Mouse (Mus musculus): ENCODE results near the gene Clybl.

DNA sequence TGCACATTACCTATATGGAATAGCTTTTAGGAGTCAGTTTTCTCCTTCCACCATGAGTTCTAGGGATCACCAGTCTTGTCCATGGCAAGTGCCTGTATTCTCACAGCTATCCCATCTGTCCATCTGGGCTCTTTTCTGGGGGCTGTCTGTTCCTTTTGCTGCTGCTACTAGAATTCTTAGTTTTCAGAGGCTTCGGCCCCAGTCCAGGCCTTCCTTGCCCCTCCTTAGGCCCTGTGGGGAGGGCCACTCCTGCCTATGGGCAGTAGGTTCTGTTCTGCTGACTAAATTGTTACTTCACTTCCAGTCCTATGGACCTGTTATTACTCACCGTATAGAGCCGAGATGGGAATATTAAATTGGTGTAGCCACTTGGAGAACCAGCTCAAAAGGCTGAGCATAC, 182.5 kb downstream of the Clybl start:
- no peak for TF ChIP-seq CTCF (IDR thresholded peaks at IDR 0.05; ENCODE audit: borderline replicate concordance, insufficient read depth, low read depth, low read length)
- no peak for TF ChIP-seq POLR2A (IDR thresholded peaks at IDR 0.05; ENCODE audit: borderline replicate concordance, insufficient read depth, low read length)

All from cerebellum, adult 2 months (tissue).